ENCODE assay signal across 23 mouse cellular contexts in genomic region chr7:132249563-132250119, GRCm38 (mm10).
A peak's percentile ranks its signal among the peaks of the same experiment; 100 is the strongest.
DNase-seq lines count a peak whose midpoint lies in the region; ATAC-seq and TF ChIP-seq lines count a peak whose summit lies in the region.
"Had no signal": no experiment of that assay in that cellular context is flagged by ENCODE, and none has a peak within 500 bp of the region (broad histone marks: within the 10 kb centered on the region; RNA-seq: fewer than 3 reads in every experiment).

No protein-coding gene starts in this region.

- H3K4me2 ChIP-seq in hindbrain, embryonic 12.5 days (replicated peaks): no peak overlapping the region
- no peak overlapping the region for H3K4me2 ChIP-seq in hindbrain, postnatal 0 days (ENCODE audit: low read depth, low read length)
- no peak overlapping the region for H3K4me2 ChIP-seq in limb, embryonic 12.5 days
- H3K4me2 ChIP-seq: embryonic facial prominence, embryonic 12.5 days; liver, embryonic 15.5 days; lung, embryonic 15.5 days had no signal

- H3K36me3 ChIP-seq in hindbrain, embryonic 12.5 days: no peaks in the 10 kb centered on the region; the same call in 1 of the 2 replicates
- no peaks in the 10 kb centered on the region for H3K36me3 ChIP-seq in hindbrain, postnatal 0 days (ENCODE audit: insufficient read depth, low read length)
- H3K36me3 ChIP-seq in limb, embryonic 12.5 days: peaks cover 24% of the 10 kb centered on the region
- H3K36me3 ChIP-seq: lung, embryonic 15.5 days had no signal

- 0 out of 2 replicates have a peak overlapping the region, but pooled peaks have one; percentile 30 for H3K27ac ChIP-seq in hindbrain, embryonic 12.5 days
- H3K27ac ChIP-seq in hindbrain, postnatal 0 days: no peak overlapping the region
- H3K27ac ChIP-seq in limb, embryonic 12.5 days: peak overlapping the region; percentile 56
- H3K27ac ChIP-seq: embryonic facial prominence, embryonic 12.5 days; layer of hippocampus, adult 2 months; liver, embryonic 15.5 days; lung, embryonic 15.5 days had no signal

- no peak for ATAC-seq in hindbrain, embryonic 12.5 days (ENCODE audit: low FRiP score)
- no peak for ATAC-seq in hindbrain, postnatal 0 days
- peak; percentile 55; the same call in 1 of the 2 replicates for ATAC-seq in limb, embryonic 12.5 days (ENCODE audit: insufficient number of reproducible peaks, insufficient read depth, low FRiP score, low TSS enrichment, low read depth)
- ATAC-seq in activated CD4-positive, CD25-positive, alpha-beta regulatory T cell, adult 4 months: no peak
- ATAC-seq: forebrain, embryonic 14.5 days; inflammation-experienced regulatory T-cells, adult 6 months had no signal

- no peak overlapping the region for H3K9ac ChIP-seq in hindbrain, embryonic 12.5 days
- no peak overlapping the region for H3K9ac ChIP-seq in hindbrain, postnatal 0 days (replicated peaks; ENCODE audit: low read length)
- H3K9ac ChIP-seq in limb, embryonic 12.5 days (replicated peaks): no peak overlapping the region
- H3K9ac ChIP-seq: embryonic facial prominence, embryonic 12.5 days; liver, embryonic 15.5 days; lung, embryonic 15.5 days had no signal

- H3K27me3 ChIP-seq in hindbrain, embryonic 12.5 days: no peaks in the 10 kb centered on the region
- H3K27me3 ChIP-seq in hindbrain, postnatal 0 days (ENCODE audit: insufficient read depth, low read length): no peaks in the 10 kb centered on the region
- no peaks in the 10 kb centered on the region; the same call in 1 of the 2 replicates for H3K27me3 ChIP-seq in limb, embryonic 12.5 days
- H3K27me3 ChIP-seq: embryonic facial prominence, embryonic 12.5 days; liver, embryonic 15.5 days; lung, embryonic 15.5 days had no signal

- peaks cover 40% of the 10 kb centered on the region for H3K4me1 ChIP-seq in hindbrain, embryonic 12.5 days
- H3K4me1 ChIP-seq in hindbrain, postnatal 0 days (ENCODE audit: insufficient read depth, low read length): peaks cover 9% of the 10 kb centered on the region
- peaks cover 41% of the 10 kb centered on the region for H3K4me1 ChIP-seq in limb, embryonic 12.5 days (replicated peaks)
- H3K4me1 ChIP-seq: liver, embryonic 15.5 days had no signal

- H3K9me3 ChIP-seq in hindbrain, embryonic 12.5 days (replicated peaks): no peaks in the 10 kb centered on the region
- H3K9me3 ChIP-seq in hindbrain, postnatal 0 days (ENCODE audit: low read length): no peaks in the 10 kb centered on the region
- no peaks in the 10 kb centered on the region for H3K9me3 ChIP-seq in limb, embryonic 12.5 days
- H3K9me3 ChIP-seq: embryonic facial prominence, embryonic 12.5 days; liver, embryonic 15.5 days; lung, embryonic 15.5 days had no signal

- 58% methylated on average over 10 of the region's 10 CpGs for WGBS in hindbrain, embryonic 12.5 days
- 70% methylated on average over 10 of the region's 10 CpGs for WGBS in hindbrain, postnatal 0 days
- WGBS in limb, embryonic 12.5 days: 49% methylated on average over 10 of the region's 10 CpGs

- peak; percentile 7 for DNase-seq in embryo, embryonic 10.5 days (ENCODE audit: low spot score)
- DNase-seq in embryo, embryonic 9.5 days (ENCODE audit: extremely low spot score): no peak
- no peak for DNase-seq in hindbrain, postnatal 0 days (ENCODE audit: low spot score)
- peak; percentile 41 for DNase-seq in brain, adult 2 months (ENCODE audit: low read depth, low spot score)
- no peak for DNase-seq in gastrocnemius, postnatal 25 days
- DNase-seq: adrenal gland, postnatal 10 days; cerebellum, adult 2 months; heart, postnatal 4 days; kidney, adult 18-20 months; kidney, postnatal 14 days; layer of hippocampus, postnatal 36 days; liver; lung, postnatal 36 days had no signal

- no peak overlapping the region for H3K4me3 ChIP-seq in hindbrain, embryonic 12.5 days
- H3K4me3 ChIP-seq in hindbrain, postnatal 0 days (ENCODE audit: low read length): no peak overlapping the region
- H3K4me3 ChIP-seq in limb, embryonic 12.5 days (replicated peaks): no peak overlapping the region
- H3K4me3 ChIP-seq: embryonic facial prominence, embryonic 12.5 days; erythroblast, embryonic 14.5 days; layer of hippocampus, adult 2 months; liver, embryonic 15.5 days; lung, embryonic 15.5 days had no signal

- TF ChIP-seq CTCF in hindbrain, postnatal 0 days (IDR thresholded peaks at IDR 0.05; ENCODE audit: low read depth): no peak

Comparison
In these comparisons a context has a peak if more than half of its experiments do, and no peak if none do; other contexts are left out.
1. DNase-seq: peak in embryo, embryonic 10.5 days (single experiment) and brain, adult 2 months (single experiment); none in embryo, embryonic 9.5 days (single experiment), hindbrain, postnatal 0 days (single experiment) and gastrocnemius, postnatal 25 days (single experiment).